Mouse (Mus musculus) erythroblast, embryonic 14.5 days (primary cell): ENCODE data around the gene Zfp689. TPM values are rescaled to one million over a fixed set of nuclear protein-coding genes. Genes with fewer than 3 reads are reported as not detected.
"Not testable (repeated sequence)": the region's sequence is repeated elsewhere in the genome, so short reads cannot be mapped to it uniquely, and the experiment has no call there.

Experiments
- H3K27me3 ChIP-seq: 2 replicates; pipeline ENCODE4 v1.6.1; 2012; ENCODE audit warnings: inconsistent platforms; ENCODE audit not compliant: control insufficient read depth
- H3K36me3 ChIP-seq: 2 replicates; pipeline ENCODE4 v1.6.1; 2012; ENCODE audit warnings: mild to moderate bottlenecking, inconsistent platforms; ENCODE audit not compliant: control insufficient read depth
- H3K4me1 ChIP-seq: 2 replicates; pipeline ENCODE4 v1.6.1; 2012; ENCODE audit warnings: inconsistent platforms; ENCODE audit not compliant: control insufficient read depth
- H3K4me3 ChIP-seq: replicated peaks from 2 replicates; pipeline ENCODE3; 2012; ENCODE audit warnings: moderate library complexity, mild to moderate bottlenecking, inconsistent platforms
- H3K9me3 ChIP-seq: 2 replicates; pipeline ENCODE4 v1.6.1; 2012; ENCODE audit warnings: low read length, inconsistent platforms, mixed read lengths; ENCODE audit not compliant: control insufficient read depth
- GATA1 ChIP-seq: IDR thresholded peaks from 2 replicates; pipeline ENCODE4 v1.6.1; 2012; ENCODE audit warnings: low read length, inconsistent platforms, mixed read lengths
- TAL1 ChIP-seq: IDR thresholded peaks from 3 replicates; pipeline ENCODE4 v1.6.1; 2012; ENCODE audit warnings: low read length, inconsistent platforms, mixed read lengths
- polyA plus RNA-seq: library from polyadenylated mRNA; stranded (reverse); fragments of >175 nt; gene quantifications from 2 replicates; pipeline ENCODE4 v1.2.3, GENCODE M21; 2012

Gene Zfp689
- polyA plus RNA-seq, 1 experiment, result 2.1 TPM

DNA sequence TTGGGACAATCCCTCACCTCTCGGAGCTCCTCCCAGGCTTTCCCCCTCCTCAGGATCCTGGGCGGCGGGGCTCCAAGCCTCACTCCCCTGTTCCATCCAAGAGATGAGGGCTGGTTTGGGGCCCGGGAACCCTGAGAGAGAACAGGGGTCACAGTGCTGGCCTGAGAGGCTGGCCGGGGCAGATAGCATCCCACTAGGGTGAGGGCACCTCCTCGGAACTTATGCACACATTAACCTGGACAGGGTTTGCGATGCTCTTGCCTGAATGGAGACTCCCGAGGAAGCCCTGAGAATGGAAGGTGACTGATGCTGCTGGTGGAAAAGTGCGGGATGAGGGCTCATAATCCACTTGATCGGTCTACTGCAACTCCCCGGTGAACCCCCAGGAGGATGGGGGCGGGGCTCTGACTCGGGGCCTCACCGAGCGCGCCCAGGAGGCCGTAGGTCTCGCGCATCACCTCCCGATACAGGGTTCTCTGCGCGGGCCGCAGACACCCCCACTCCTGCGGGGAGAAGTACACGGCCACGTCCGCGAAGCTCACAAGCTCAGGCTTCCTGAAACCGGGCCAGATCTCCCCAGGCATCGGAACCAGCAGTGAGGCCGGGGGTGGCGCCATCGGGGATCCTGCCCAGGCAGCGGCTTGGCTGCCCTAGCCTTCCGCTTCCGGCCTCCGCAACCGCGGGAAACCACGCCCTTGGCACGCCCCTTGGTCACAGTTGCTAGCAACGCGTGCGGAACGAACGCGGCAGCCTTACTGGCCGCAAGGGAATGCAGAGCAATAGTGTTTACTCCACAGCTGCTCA lies 27.4 kb downstream of the Zfp689 start, which contains the start of gene Zfp688:
Zfp688 (minus strand) TSS at position 681 of the 804 bp plus-strand sequence.
- Histone ChIP-seq H3K36me3 (peaks cover 32% of the 10 kb centered on the region), H3K4me3 (peak within 1 kb of the TSS; percentile 93), H3K27me3 (peaks cover 11% of the 10 kb centered on the region), H3K9me3 (no peaks in the 10 kb centered on the region), H3K4me1 (peaks cover 35% of the 10 kb centered on the region)
- TF ChIP-seq GATA1, result no peak
- TF ChIP-seq TAL1, result no peak

DNA sequence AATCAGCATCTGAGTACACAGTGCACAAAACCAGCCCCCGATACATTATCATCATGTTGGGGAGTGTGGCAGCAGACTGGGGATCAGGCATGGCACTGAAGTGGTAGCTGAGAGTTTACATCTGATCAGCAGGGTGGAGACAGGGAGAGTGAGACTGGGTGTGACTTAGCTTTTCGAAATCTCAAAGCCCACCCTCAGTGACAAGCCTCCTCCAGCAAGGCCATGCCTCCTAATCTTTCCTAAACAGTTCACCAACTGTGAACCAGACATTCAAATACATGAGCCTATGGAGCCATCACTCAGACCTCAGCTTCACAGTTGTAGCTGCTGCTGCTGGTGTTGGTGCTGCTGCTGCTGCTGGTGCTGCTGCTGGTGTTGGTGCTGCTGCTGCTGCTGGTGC lies 37.5 kb downstream of the Zfp689 start:
- Histone ChIP-seq H3K4me1 (peaks cover 15% of the 10 kb centered on the region), H3K36me3 (peaks cover 2% of the 10 kb centered on the region; the same call in 1 of the 2 replicates), H3K4me3 (no peak overlapping the region), H3K9me3 (no peaks in the 10 kb centered on the region; the same call in 1 of the 2 replicates), H3K27me3 (no peaks in the 10 kb centered on the region)
- TF ChIP-seq TAL1, result no peak
- no peak for TF ChIP-seq GATA1

- H3K27me3 ChIP-seq, H3K36me3 ChIP-seq, H3K9me3 ChIP-seq: not testable (repeated sequence)
These were observed 42.7 kb downstream of the Zfp689 start, which contains the start of gene Zfp764 for GRCm38 (mm10) chr7:127406002-127406987. TSS of gene Zfp764 (minus strand) at chr7:127406822.

GRCm38 (mm10) chr7:127404101-127404500 lies 44.9 kb downstream of the Zfp689 start:
- H3K4me3 ChIP-seq, result not testable (repeated sequence)

More at GRCm38 (mm10) chr7:127406002-127406987, 42.7 kb downstream of the Zfp689 start, which contains the start of gene Zfp764:
- peak within 1 kb of the TSS; percentile 62 for H3K4me3 ChIP-seq
- H3K4me1 ChIP-seq, result peaks cover 15% of the 10 kb centered on the region

DNA sequence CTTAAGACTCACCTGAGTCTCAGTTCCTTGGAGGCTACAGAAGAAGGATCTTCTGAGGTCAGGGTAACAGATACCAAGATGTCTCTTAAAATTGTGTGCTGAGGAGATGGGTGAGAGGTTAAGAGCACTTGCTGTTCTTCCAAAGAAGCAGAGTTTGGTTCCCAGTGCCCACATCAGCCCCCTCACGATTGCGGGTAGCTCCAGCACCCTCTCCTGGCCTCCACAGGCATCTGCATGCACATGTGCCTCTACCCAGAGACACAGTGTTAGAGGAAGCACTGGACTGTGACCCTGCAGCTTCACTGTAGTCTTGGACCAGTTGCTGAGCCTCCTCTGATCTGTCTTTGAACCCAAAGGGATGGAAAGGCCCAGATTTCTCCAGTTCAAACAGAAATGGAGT lies 46.0 kb downstream of the Zfp689 start:
- H3K27me3 ChIP-seq, result no peaks in the 10 kb centered on the region
- no peak overlapping the region for H3K4me3 ChIP-seq
- H3K9me3 ChIP-seq, result no peaks in the 10 kb centered on the region; the same call in 1 of the 2 replicates
- H3K36me3 ChIP-seq, result no peaks in the 10 kb centered on the region; the same call in 1 of the 2 replicates
- TF ChIP-seq TAL1, result no peak
- TF ChIP-seq GATA1, result no peak
- peaks cover 24% of the 10 kb centered on the region for H3K4me1 ChIP-seq

More at GRCm38 (mm10) chr7:127404101-127404500, 44.9 kb downstream of the Zfp689 start:
- H3K4me1 ChIP-seq, result peaks cover 24% of the 10 kb centered on the region
- not testable (repeated sequence) for H3K9me3 ChIP-seq, H3K27me3 ChIP-seq, H3K36me3 ChIP-seq

DNA sequence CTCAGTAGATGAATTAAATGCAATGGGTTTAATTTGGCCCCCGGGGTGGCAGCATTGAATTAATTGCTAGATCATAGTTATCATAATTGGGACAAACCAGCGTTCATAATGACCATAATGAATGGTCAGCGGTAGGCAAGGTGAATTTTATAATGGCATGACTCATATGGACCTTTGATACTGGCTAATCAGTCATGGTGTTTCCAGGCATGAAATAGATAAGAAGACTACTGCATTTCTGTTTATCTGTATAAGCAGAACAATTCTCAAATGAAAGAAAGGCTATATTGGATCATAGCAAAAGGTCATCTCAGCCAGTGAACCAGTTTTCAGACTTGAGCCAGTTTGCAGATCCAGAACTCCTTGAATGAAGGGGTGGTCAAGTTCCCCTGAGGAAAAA lies 48.6 kb downstream of the Zfp689 start:
- H3K36me3 ChIP-seq, result no peaks in the 10 kb centered on the region; the same call in 1 of the 2 replicates
- no peak overlapping the region for H3K4me3 ChIP-seq
- peaks cover 15% of the 10 kb centered on the region for H3K27me3 ChIP-seq
- H3K4me1 ChIP-seq, result peaks cover 12% of the 10 kb centered on the region
- TF ChIP-seq TAL1, result no peak
- no peak for TF ChIP-seq GATA1
- no peaks in the 10 kb centered on the region; the same call in 1 of the 2 replicates for H3K9me3 ChIP-seq

GRCm38 (mm10) chr7:127393944-127394333 lies 55.0 kb downstream of the Zfp689 start:
- peaks cover 15% of the 10 kb centered on the region for H3K27me3 ChIP-seq
- TF ChIP-seq TAL1 (no peak), GATA1 (no peak)
- H3K4me3 ChIP-seq, result peak overlapping the region; percentile 75
- peaks cover 11% of the 10 kb centered on the region for H3K36me3 ChIP-seq
- peaks cover 5% of the 10 kb centered on the region for H3K9me3 ChIP-seq
- peaks cover 24% of the 10 kb centered on the region for H3K4me1 ChIP-seq

- peak within 1 kb of the TSS; percentile 75 for H3K4me3 ChIP-seq
These were observed 55.6 kb downstream of the Zfp689 start, which contains the start of gene E430018J23Rik for GRCm38 (mm10) chr7:127393157-127393943. TSS of gene E430018J23Rik (minus strand) at chr7:127393629.

More at GRCm38 (mm10) chr7:127393157-127393943, 55.6 kb downstream of the Zfp689 start, which contains the start of gene E430018J23Rik:
- TF ChIP-seq GATA1 (no peak), TAL1 (no peak)
- Histone ChIP-seq H3K27me3 (peaks cover 15% of the 10 kb centered on the region), H3K9me3 (peaks cover 5% of the 10 kb centered on the region), H3K36me3 (peaks cover 11% of the 10 kb centered on the region), H3K4me1 (peaks cover 24% of the 10 kb centered on the region)
